Mouse (Mus musculus): ENCODE data around the gene Dusp27.

Gene Dusp27

GRCm38 (mm10) chr1:166127719-166128118 is at the start of gene Dusp27:
Gene Dusp27, minus strand, starts transcription at chr1:166127922.
- CTCF ChIA-PET, result no interaction called here

GRCm38 (mm10) chr1:166173621-166174020 is 45.9 kb upstream of the Dusp27 start:
- CTCF ChIA-PET, result no interaction called here

DNA sequence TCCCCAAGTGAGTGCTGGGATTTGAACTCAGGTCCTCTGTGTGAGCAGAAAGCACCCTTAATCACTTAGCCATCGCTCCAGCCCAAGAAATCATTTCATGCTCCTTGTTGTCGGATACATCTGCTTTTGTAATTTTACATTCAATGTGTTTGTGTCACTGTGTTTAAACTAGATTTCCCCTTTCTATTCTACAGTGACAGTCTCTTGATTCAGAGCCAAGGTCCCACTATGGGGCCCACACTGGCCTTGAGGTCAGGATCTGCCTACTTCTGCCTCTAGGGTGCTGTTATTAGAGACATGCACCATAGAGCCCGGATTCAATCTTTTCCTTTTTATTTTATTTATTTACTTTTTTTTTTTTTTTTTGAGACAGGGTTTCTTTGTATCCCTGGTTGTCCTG is 45.3 kb upstream of the Dusp27 start:
- CTCF ChIA-PET, result no interaction called here

DNA sequence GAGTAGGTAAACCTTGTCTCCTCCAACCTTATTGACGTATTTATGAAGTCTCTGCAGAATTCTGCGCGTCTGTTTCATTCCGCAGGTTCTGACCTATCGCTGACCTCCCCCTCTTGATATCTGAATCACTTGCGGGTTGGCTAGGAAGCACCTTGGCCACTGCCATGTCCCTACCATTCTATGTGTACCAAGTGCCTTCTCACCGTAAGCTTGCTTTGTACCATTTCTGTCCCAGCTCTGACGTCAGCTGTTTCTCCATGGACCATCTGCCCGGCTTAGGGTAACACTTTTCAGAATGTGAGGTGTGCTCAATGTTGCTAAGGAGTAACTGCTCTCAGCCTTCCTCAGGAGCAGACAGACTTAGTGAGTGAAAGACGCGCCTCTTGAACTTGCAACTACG is 43.1 kb upstream of the Dusp27 start:
- CTCF ChIA-PET, result no interaction called here

- CTCF ChIA-PET, result no interaction called here
These were observed 42.0 kb upstream of the Dusp27 start for GRCm38 (mm10) chr1:166169713-166170112.

DNA sequence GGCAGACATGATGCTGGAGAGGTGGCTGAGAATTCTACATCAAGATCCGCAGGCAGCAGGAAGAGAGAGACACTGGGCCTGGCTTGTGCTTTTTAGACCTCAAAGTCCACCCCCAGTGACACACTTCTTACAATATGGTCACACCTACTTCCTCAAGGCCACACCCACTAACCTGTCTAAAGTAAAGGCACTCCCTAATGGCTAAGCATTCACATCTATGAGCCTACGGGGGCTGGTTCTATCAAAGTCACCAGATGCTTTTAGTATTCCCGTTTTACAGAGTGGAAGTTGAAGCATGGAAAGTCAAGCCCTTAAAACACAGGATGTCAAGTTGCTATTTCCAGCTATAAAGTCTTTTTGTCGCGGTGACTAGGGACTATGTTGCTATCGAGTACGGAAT is 40.3 kb upstream of the Dusp27 start:
- CTCF ChIA-PET, result interaction anchor here (0.5 kb wide), 1 partner anchor 397 kb away, joined by 6 read pairs; no protein-coding TSS in a partner anchor

- CTCF ChIA-PET, result no interaction called here
These were observed 39.7 kb upstream of the Dusp27 start for GRCm38 (mm10) chr1:166167405-166167804.

GRCm38 (mm10) chr1:166165159-166165558 is 37.4 kb upstream of the Dusp27 start:
- CTCF ChIA-PET, result no interaction called here

DNA sequence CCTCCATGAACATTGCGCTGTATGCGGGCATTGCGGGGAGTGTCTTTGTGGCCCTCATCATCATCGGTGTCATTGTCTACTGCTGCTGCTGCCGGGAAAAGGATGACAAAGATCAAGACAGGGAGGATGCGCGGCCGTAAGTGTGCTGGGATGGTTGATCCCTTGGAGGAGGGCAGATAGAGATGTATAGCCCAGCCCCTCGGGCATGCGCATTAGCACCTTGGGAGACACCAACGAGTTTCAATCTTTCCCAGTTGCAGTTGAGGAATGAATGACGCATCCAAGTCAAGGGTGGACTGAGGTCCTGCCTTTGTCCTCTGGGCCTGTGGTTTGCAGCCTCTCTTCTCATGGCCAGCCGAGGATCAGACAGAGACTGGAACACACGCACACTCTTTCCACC is 36.9 kb upstream of the Dusp27 start:
- CTCF ChIA-PET, result no interaction called here

- CTCF ChIA-PET, result interaction anchor here (0.7 to 1.4 kb wide), 2 partner anchors 199 to 202 kb away, joined by 4 to 5 read pairs; no protein-coding TSS in a partner anchor
These were observed 33.1 kb upstream of the Dusp27 start for GRCm38 (mm10) chr1:166160569-166161445.

GRCm38 (mm10) chr1:166160111-166160510 is 32.4 kb upstream of the Dusp27 start:
- CTCF ChIA-PET, result interaction anchor here (0.7 kb wide), 1 partner anchor 203 kb away, joined by 4 read pairs; no protein-coding TSS in a partner anchor

- CTCF ChIA-PET, result interaction anchor here (0.7 kb wide), 1 partner anchor 354 kb away, joined by 27 read pairs; no protein-coding TSS in a partner anchor
These were observed 30.9 kb upstream of the Dusp27 start for GRCm38 (mm10) chr1:166158664-166159063.

DNA sequence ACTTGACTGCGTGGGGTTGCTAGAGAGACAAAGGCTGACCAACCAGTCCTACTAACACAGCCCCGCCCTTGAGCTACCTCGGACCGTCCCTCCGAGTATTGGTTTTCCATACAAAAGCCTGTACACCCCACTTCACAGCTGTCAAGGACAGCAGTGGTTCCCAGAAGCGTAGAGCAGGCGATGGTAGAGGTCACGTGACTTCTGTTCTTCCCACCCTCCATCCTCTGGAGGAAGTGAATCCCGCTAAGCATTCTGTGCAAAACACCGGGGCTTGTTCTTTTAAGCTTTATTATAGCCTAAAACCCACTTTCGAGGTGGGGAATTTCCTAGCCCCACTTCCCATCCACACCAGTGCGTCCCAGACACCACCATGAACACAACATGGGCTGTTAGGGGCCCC is 30.0 kb upstream of the Dusp27 start:
- CTCF ChIA-PET, result interaction anchor here (0.6 kb wide), 1 partner anchor 374 kb away, joined by 13 read pairs; no protein-coding TSS in a partner anchor

DNA sequence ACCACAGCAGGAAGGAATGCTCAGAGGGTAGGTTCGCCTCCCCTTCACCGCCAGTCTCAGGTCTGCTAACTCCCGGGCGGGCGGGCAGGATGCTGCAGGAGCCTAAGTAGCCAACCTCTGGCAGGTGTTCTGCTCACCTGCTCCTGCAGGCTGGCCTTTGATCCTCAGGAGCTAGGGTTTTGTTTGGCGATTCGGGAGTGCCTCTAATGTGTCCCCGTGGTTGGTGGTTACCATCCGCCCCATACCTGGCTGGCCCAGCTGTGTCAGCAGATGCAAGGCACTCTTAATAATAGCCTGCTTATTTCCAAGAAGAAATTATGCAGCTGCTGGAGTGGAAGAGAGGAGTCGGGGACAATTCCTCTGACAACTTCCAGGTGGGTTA is 27.4 kb upstream of the Dusp27 start:
- CTCF ChIA-PET, result no interaction called here

DNA sequence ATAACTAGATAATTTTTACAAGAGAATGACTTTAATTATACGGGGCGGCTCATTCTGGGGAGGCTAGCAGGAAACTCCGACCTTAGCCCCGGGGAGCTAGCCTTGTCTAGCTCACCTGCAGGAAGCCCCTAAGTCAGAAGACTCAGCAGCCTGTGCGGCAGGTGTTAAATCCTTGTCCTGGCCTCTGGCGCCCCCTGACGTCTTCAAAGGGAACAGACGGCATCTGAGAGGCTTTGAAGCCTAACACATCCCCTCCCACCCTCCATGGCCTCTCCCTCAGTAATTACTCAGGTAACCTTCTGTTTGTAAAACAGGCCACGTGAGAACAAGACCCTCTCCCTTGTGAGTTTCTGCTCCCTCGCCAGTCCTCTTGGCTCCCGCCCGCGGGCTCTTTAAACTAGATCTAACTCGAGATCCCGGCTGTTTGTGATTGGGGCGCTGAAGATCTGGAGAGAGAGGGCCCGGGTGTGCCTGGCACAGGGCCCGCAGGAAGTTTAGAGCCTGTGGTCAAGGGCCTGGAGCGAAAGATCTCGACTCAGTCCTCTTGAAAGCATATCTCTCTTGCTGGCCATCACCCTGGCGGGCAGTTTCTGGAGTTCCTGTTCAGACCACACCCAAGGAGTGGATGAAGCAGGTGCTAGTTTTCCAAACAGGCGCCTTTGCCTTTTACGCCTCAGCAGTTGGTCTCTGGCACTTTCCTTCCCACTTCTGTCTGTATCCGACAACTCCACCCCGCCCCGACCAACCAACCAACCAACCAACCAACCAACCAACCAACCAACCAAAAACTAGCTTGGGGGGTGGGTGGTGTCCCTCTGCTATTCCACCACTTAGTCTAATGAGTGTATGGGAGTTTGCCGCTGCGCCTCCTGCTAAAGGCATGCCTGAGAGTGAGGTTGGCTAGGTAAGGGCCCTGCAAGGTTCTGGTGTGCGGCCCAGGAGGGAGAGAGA is 26.7 kb upstream of the Dusp27 start:
- CTCF ChIA-PET, result no interaction called here

DNA sequence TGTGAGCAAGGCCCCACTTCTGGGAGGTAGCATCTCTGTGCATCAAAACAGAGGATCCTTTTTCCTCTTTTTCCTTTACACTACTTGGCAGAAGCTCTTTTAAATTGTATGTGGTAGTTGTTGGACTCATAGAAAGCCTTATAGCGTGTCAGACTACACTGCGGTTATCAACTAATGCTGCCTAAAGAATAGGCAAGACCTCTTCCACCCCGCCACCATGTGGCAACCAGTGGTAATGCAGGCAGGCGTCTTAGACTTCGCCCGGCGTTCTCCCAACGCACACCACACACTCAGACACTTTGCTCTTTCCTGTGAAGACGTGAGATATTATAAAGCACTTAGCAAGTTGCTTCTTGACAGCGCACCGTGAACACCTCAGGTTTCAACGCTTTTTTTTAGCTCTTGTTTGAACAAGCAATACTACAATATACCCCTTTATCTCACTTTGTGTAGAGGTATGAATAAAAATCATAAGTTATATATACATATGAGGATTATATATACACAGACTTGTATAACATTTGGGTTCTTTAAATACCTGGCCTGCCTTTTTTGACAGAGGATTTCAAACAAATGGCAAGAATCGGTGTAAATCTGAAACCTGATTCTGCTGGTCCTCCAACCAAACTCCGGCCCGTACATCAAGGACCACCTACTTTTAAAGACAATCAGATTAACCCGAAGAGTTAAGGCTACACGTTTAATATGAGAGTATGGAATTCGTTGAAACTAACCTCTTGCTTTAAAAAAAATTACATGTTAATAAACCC is 25.8 kb upstream of the Dusp27 start:
- CTCF ChIA-PET, result interaction anchor here (0.6 to 1.1 kb wide), 5 partner anchors 18 to 379 kb away, joined by 3 to 5 read pairs (median 3); no protein-coding TSS in a partner anchor

DNA sequence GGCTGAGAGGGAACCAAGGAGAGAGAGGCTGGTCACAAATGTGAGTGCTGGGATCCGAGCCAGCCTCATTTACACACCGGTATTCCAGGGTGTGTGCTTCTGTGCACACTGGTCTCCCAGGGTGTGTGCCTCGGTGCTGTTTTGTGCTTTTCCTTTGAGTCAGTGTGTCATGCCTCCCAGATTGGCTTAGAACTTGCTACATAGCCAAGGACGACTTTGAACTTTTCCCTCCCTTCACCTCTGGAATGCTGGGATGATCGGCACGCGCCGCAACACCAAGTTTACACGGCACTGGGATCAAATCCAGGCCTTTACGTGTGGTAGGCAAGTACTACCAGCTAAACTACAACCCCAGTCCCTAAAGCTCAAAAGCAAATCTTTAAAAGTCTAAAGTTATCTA is 24.3 kb upstream of the Dusp27 start:
- CTCF ChIA-PET, result no interaction called here

DNA sequence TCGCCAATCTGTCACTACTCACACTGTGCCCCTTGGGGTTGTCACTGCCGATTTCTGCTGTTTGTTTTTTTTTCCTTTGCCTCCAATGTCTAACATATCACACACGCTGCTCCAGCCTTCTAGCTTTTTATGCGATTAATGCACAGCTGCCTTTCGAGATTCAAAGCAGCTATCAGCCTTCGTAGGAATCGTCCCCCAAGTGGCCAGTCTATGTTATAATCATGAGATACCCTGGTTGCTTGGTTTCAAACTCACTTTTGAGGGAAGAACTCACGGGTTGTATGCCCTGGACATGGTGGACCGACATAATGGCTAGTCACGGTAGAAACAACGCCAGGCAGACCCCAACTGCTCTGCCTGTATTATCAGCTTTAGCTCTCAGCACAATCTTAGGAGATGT is 23.6 kb upstream of the Dusp27 start:
- CTCF ChIA-PET, result no interaction called here

GRCm38 (mm10) chr1:166150035-166150434 is 22.3 kb upstream of the Dusp27 start:
- CTCF ChIA-PET, result interaction anchor here (1.0 kb wide), 1 partner anchor 372 kb away, joined by 3 read pairs; no protein-coding TSS in a partner anchor

DNA sequence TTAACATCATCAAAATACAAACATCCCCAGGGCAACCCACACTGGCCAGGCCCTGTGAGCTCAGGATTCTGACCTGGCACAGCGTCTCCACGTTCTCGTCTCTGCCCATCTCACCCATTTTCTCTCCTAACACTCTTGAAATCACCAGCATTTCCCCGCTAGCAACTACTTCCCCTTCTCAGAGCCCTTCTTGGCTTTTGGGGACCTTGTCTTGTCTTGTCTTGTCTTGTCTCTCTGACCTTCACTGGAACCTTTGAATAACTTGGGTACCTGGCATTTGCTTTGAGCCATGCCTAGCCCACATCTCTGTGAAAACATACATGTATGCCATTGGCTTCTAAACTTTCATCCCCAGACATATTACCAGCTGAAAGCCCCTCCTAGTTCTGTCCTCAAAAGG is 21.7 kb upstream of the Dusp27 start:
- CTCF ChIA-PET, result no interaction called here

GRCm38 (mm10) chr1:166147657-166148056 is 19.9 kb upstream of the Dusp27 start:
- CTCF ChIA-PET, result no interaction called here

DNA sequence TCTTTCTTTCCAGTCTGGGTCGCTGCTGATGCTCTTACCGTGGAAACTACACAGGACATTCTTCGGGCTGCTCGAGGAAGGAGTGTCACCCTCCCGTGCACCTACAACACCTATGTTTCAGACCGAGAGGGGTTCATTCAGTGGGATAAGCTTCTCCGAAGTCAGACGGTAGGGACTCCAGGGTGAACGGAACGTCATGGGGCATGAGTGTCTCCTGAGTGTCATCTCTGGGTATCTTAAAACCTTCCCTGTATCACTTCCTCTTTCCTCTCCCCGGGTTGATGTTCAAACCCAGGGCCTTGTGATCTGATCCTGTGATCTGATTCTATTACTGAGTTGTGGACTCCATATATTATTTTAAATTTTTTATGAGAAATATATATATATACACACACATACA is 18.9 kb upstream of the Dusp27 start:
- CTCF ChIA-PET, result no interaction called here
